Mouse (Mus musculus): ENCODE data around the gene Rln3.

GRCm38 (mm10) chr8:84073230-84073976, 28.6 kb upstream of the Rln3 start:
- TF ChIP-seq POLR2A (IDR thresholded peaks at IDR 0.05; ENCODE audit: low read depth, low read length) (no peak), CTCF (IDR thresholded peaks at IDR 0.05; ENCODE audit: borderline replicate concordance, insufficient read depth, low read length) (no peak)

Data from embryonic fibroblast, embryonic 13.5 days (primary cell).